In genomic region chr11:65745707-65746333, GRCm38 (mm10) we compare ENCODE assay signal across 9 mouse cellular contexts. TPM values are rescaled to one million over a fixed set of nuclear protein-coding genes. Genes with fewer than 3 reads are reported as not detected.
DNase-seq lines count a peak whose midpoint lies in the region; ATAC-seq lines count a peak whose summit lies in the region.
"Had no signal": no experiment of that assay in that cellular context is flagged by ENCODE, and none has a peak within 500 bp of the region (broad histone marks: within the 10 kb centered on the region; RNA-seq: fewer than 3 reads in every experiment).

No protein-coding gene starts in this region.

- WGBS in midbrain, embryonic 11.5 days, result 85% methylated on average over 8 of the region's 8 CpGs
- 86% methylated on average over 8 of the region's 8 CpGs for WGBS in midbrain, embryonic 10.5 days

- H3K9ac ChIP-seq in midbrain, embryonic 11.5 days (ENCODE audit: low read length), result no peak overlapping the region

- H3K27ac ChIP-seq in midbrain, embryonic 11.5 days (ENCODE audit: low read depth, low read length), result no peak overlapping the region
- H3K27ac ChIP-seq in midbrain, embryonic 10.5 days (replicated peaks), result no peak overlapping the region

- no peak overlapping the region for H3K4me3 ChIP-seq in midbrain, embryonic 11.5 days (ENCODE audit: low read depth, low read length)
- H3K4me3 ChIP-seq in midbrain, embryonic 10.5 days, result no peak overlapping the region

- H3K9me3 ChIP-seq in midbrain, embryonic 11.5 days (ENCODE audit: control insufficient read depth, low read length), result no peaks in the 10 kb centered on the region
- no peaks in the 10 kb centered on the region for H3K9me3 ChIP-seq in midbrain, embryonic 10.5 days (replicated peaks)

- peak; percentile 31 for DNase-seq in cerebellum, adult 11-12 months
- no peak for DNase-seq in cerebellum, postnatal 14 days
- DNase-seq in midbrain, embryonic 11.5 days (ENCODE audit: low spot score, missing footprints), result peak; percentile 75
- DNase-seq in midbrain, embryonic 10.5 days (ENCODE audit: low spot score), result no peak
- DNase-seq in left cerebral cortex, adult 18-20 months (ENCODE audit: low spot score in 2 of 2), result peak; percentile 21 to 37
- peak; percentile 13 for DNase-seq in right cerebral cortex, postnatal 4 days
- DNase-seq in thymus, postnatal 14 days, result no peak
- no peak for DNase-seq in spleen, postnatal 10 days (ENCODE audit: low spot score in 2 of 2)

- no peaks in the 10 kb centered on the region for H3K27me3 ChIP-seq in midbrain, embryonic 11.5 days (ENCODE audit: control insufficient read depth, insufficient read depth, low read length)
- H3K27me3 ChIP-seq in midbrain, embryonic 10.5 days (ENCODE audit: low read depth, poor library complexity, severe bottlenecking), result no peaks in the 10 kb centered on the region

- no peaks in the 10 kb centered on the region for H3K4me1 ChIP-seq in midbrain, embryonic 11.5 days (ENCODE audit: control insufficient read depth, insufficient read depth, low read length)
- H3K4me1 ChIP-seq in midbrain, embryonic 10.5 days, result peaks cover 7% of the 10 kb centered on the region; the same call in 1 of the 2 replicates

- no peak for ATAC-seq in midbrain, embryonic 11.5 days (ENCODE audit: low FRiP score)
- ATAC-seq: activated CD4-positive, CD25-positive, alpha-beta regulatory T cell, adult 4 months had no signal

- no peak overlapping the region for H3K4me2 ChIP-seq in midbrain, embryonic 11.5 days

- no peaks in the 10 kb centered on the region for H3K36me3 ChIP-seq in midbrain, embryonic 11.5 days (ENCODE audit: control insufficient read depth, insufficient read depth, low read length)
- 0 out of 2 replicates have a peak, but pooled peaks cover 10% of the 10 kb centered on the region for H3K36me3 ChIP-seq in midbrain, embryonic 10.5 days

RNA-seq across cellular contexts. Expression of gene Map2k4, which starts 42.3 kb away (rescaled TPM):
- 85.2 and 86.8 TPM in 2 replicates for polyA plus RNA-seq in midbrain, embryonic 11.5 days (2014; fragmentation: Nextera tagmentation; extraction: Ambion mirVana)
- polyA plus RNA-seq in midbrain, embryonic 10.5 days (2016; fragmentation: Nextera tagmentation; extraction: Ambion mirVana), result 62.8 and 66.3 TPM in 2 replicates
- total RNA-seq in left cerebral cortex, adult 18-20 months (2021), result 100 to 1,000 TPM; 188 to 192 TPM

Comparison
In these comparisons a context has a peak if more than half of its experiments do, and no peak if none do; other contexts are left out.
1. DNase-seq: peak in cerebellum, adult 11-12 months (single experiment), midbrain, embryonic 11.5 days (single experiment), left cerebral cortex, adult 18-20 months (2 of 2) and right cerebral cortex, postnatal 4 days (single experiment); none in cerebellum, postnatal 14 days (0 of 2), midbrain, embryonic 10.5 days (single experiment), thymus, postnatal 14 days (single experiment) and spleen, postnatal 10 days (0 of 2).